Mouse (Mus musculus) liver, embryonic 16.5 days (tissue): ENCODE measurements around the gene Osbpl3. TPM values are rescaled to one million over a fixed set of nuclear protein-coding genes. Genes with fewer than 3 reads are reported as not detected.

Experiments used
- ATAC-seq: fragments of 200-750 bp; cut with Nextera tagmentation; 2 replicates; pipeline ENCODE4 v1.8.0; 2017; ENCODE audit warnings: low read depth, mild to moderate bottlenecking, moderate number of reproducible peaks, moderate library complexity
- H3K27ac ChIP-seq: fragments of 300-500 bp; sonication (generic); 2 replicates; pipeline ENCODE4 v1.5.1; 2014; ENCODE audit warnings: mild to moderate bottlenecking, low read length
- H3K27me3 ChIP-seq: fragments of 300-500 bp; sonication (generic); 2 replicates; pipeline ENCODE4 v1.6.1; 2014; ENCODE audit warnings: low read depth, low read length, mixed read lengths; ENCODE audit not compliant: control insufficient read depth, insufficient read depth
- H3K36me3 ChIP-seq: fragments of 300-500 bp; sonication (generic); 2 replicates; pipeline ENCODE4 v1.6.1; 2014; ENCODE audit warnings: mild to moderate bottlenecking; ENCODE audit not compliant: control insufficient read depth, insufficient read depth
- H3K4me1 ChIP-seq: fragments of 300-500 bp; sonication (generic); 2 replicates; pipeline ENCODE4 v1.6.1; 2014; ENCODE audit warnings: low read depth, low read length, mixed read lengths; ENCODE audit not compliant: control insufficient read depth
- H3K4me2 ChIP-seq: fragments of 300-500 bp; sonication (generic); 2 replicates; pipeline ENCODE4 v1.6.1; 2014; ENCODE audit warnings: low read depth, low read length, mixed read lengths
- H3K4me3 ChIP-seq: fragments of 300-500 bp; sonication (generic); 2 replicates; pipeline ENCODE4 v1.5.1; 2014; ENCODE audit warnings: low read depth, mild to moderate bottlenecking, low read length
- H3K9ac ChIP-seq: fragments of 300-500 bp; sonication (generic); 2 replicates; pipeline ENCODE4 v1.6.1; 2014; ENCODE audit warnings: low read depth, low read length
- H3K9me3 ChIP-seq: fragments of 300-500 bp; sonication (generic); replicated peaks from 2 replicates; pipeline ENCODE4 v1.6.1; 2016; ENCODE audit warnings: low read length; ENCODE audit not compliant: control insufficient read depth
- WGBS: fragments of 180-500 bp; shearing (Covaris S2); extraction: QIAGEN DNeasy Blood & Tissue Kit; methylation state at CpG from one replicate; pipeline ENCODE4 v1.1.7; 2014; ENCODE audit not compliant: insufficient replicate concordance; 5-methylcytosine and 5-hydroxymethylcytosine counted together
- polyA plus RNA-seq: library from polyadenylated mRNA; unstranded; fragments of >200 nt; fragmentation: Nextera tagmentation; extraction: Ambion mirVana; gene quantifications from 2 replicates; pipeline ENCODE4 v1.2.1, GENCODE M21; 2015

The Osbpl3 gene
- polyA plus RNA-seq, 1 experiment from 2014 or later: 0.60 TPM

DNA sequence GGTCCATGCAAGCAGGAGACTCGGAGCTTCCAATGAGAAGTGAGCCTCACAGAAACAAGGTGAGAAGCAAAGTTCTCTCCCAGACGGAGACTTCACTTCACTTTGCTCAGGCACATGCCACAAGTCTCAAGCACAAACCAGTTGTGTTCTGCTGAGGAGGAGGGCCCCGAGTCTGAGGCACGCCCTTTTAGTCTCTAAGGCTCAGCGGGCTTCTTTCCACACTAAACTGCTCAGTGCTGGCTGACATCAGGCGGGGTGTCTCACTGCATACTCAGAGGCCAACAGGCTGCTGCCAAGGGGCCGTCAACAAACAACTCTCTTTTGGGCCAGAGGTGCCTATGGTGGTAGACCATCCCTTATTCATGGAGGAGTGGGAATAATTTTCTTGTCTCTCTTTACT is 127.1 kb downstream of the Osbpl3 start:
- H3K9ac ChIP-seq: no peak overlapping the region
- no peak overlapping the region for H3K4me2 ChIP-seq
- H3K4me3 ChIP-seq: no peak overlapping the region
- H3K36me3 ChIP-seq: no peaks in the 10 kb centered on the region
- no peaks in the 10 kb centered on the region for H3K9me3 ChIP-seq
- no peaks in the 10 kb centered on the region for H3K27me3 ChIP-seq
- no peak for ATAC-seq
- H3K27ac ChIP-seq: no peak overlapping the region
- H3K4me1 ChIP-seq: no peaks in the 10 kb centered on the region
- WGBS: 53% methylated on average over 7 of the region's 7 CpGs

DNA sequence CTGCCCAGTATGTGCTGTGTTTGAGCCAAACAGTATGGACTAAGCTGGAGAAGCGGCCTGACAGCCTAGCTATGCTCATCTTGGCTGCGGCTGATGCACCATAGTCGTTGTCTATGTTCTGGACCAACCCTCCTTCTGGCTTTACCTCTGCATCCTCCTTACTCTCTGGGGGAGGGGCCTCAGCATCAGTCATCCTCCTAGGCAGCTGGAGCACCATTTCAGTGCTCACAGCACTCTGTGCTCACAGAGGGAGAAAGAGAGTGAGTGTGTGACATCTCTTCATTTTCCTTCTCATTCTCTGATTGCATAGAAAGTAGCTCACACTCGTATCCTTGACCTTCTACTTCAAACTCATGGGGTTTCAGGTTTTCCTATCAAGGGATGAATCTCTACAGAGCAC is 129.8 kb downstream of the Osbpl3 start:
- 67% methylated on average over 4 of the region's 4 CpGs for WGBS
- ATAC-seq: no peak
- Histone ChIP-seq H3K36me3 (no peaks in the 10 kb centered on the region), H3K27me3 (no peaks in the 10 kb centered on the region), H3K9me3 (no peaks in the 10 kb centered on the region), H3K4me3 (no peak overlapping the region), H3K27ac (no peak overlapping the region), H3K4me1 (no peaks in the 10 kb centered on the region), H3K4me2 (no peak overlapping the region), H3K9ac (no peak overlapping the region)

DNA sequence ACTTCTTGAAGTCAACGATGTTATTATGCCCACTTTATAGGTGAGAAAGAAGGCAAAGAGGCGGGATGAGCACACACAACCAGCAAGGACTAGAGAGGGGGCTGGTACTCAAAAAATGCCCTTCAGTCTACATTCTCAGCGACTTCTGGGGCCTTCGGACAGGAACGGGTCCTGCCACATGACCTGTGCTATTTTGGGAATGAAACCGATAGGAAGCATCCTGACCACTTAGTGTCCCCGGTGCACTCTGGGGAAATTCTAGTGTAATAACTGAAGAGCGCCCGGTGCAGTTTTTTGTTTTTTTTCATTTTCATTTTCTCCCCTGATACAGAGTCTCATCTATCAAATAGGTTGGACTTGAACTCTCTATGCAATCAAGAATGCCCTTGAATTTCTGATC is 130.5 kb downstream of the Osbpl3 start:
- no peak overlapping the region for H3K4me3 ChIP-seq
- WGBS: 52% methylated on average over 9 of the region's 9 CpGs
- no peaks in the 10 kb centered on the region for H3K36me3 ChIP-seq
- H3K9ac ChIP-seq: no peak overlapping the region
- H3K4me2 ChIP-seq: no peak overlapping the region
- H3K4me1 ChIP-seq: no peaks in the 10 kb centered on the region
- no peaks in the 10 kb centered on the region for H3K27me3 ChIP-seq
- H3K27ac ChIP-seq: no peak overlapping the region
- H3K9me3 ChIP-seq: no peaks in the 10 kb centered on the region
- ATAC-seq: no peak

DNA sequence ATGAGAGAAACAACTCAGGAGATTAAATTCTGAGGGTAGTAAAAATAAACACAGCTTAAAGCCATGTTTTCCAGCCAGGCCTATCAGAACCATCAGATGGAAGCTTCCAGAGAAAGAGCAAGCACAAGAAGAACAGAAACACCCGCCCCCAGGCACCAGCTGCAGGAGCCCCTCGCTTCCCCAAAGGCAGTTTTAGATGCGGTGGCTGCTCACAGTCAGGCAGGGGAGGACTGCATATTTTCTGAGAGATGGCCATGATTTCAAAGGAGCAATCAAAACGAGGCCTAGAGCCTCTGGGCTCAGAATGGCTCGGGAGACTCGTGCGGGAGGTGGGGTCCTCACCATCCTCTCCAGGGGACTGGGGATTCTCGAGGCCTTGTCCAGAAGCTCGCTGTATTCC is 133.4 kb downstream of the Osbpl3 start:
- no peaks in the 10 kb centered on the region for H3K4me1 ChIP-seq
- 74% methylated on average over 9 of the region's 9 CpGs for WGBS

DNA sequence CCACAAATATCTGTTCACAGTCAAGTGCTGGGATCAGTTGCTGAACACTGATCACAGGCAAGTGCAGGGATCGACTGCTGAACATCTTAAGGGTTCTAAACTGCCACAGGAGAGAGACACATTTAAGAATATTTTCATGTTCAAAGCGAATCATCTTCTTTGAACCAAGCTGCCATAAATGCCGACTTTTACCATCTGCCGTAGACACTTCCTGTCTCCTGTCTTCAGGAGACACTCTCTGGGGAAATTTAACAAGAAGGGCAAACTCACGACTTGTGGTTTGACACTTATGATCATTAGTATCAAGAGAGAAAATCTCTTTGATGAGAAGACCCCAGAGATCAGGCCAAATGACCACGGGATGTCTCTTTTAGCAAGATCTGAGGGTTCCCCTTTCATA is 134.3 kb downstream of the Osbpl3 start:
- Histone ChIP-seq H3K9ac (no peak overlapping the region), H3K36me3 (no peaks in the 10 kb centered on the region), H3K27me3 (no peaks in the 10 kb centered on the region), H3K9me3 (no peaks in the 10 kb centered on the region), H3K4me3 (no peak overlapping the region), H3K27ac (no peak overlapping the region), H3K4me1 (no peaks in the 10 kb centered on the region), H3K4me2 (no peak overlapping the region)
- 62% methylated on average over 6 of the region's 6 CpGs for WGBS
- ATAC-seq: no peak

More for the DNA sequence above, 133.4 kb downstream of the Osbpl3 start:
- no peak overlapping the region for H3K4me2 ChIP-seq
- no peak overlapping the region for H3K9ac ChIP-seq
- no peak overlapping the region for H3K4me3 ChIP-seq
- H3K9me3 ChIP-seq: no peaks in the 10 kb centered on the region
- H3K36me3 ChIP-seq: no peaks in the 10 kb centered on the region
- ATAC-seq: no peak
- no peaks in the 10 kb centered on the region for H3K27me3 ChIP-seq
- H3K27ac ChIP-seq: no peak overlapping the region

DNA sequence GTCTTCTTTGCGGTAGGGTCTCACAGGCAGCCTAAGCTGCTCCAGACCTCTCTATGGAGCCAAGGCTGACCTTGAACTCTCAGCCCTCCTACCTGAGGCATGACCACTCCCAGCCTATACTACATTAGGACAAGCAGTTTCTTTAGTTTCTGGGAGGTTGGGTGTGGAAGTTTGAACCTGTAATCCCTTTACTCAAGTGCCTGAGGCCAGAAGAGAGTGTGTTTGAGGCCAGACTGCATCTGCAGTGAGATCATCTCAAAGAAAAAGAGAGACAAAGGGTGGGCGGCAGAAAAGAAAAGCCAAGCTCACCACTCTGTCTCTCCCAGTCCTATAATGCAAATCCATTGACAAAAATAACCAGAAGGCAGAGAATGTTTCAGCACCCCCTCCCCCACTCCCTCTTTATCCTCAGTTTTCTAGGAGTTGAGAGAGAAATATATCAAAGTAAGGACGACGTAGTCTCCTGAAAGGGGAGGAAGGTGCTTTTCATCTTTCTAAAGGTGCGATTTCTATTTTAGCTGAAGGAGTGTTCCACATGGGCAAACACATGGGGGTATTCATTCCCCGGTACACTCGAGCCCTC is 137.3 kb downstream of the Osbpl3 start:
- ATAC-seq: no peak
- Histone ChIP-seq H3K27ac (no peak overlapping the region), H3K36me3 (no peaks in the 10 kb centered on the region), H3K9me3 (no peaks in the 10 kb centered on the region), H3K4me3 (no peak overlapping the region), H3K4me2 (no peak overlapping the region), H3K4me1 (no peaks in the 10 kb centered on the region), H3K27me3 (no peaks in the 10 kb centered on the region), H3K9ac (no peak overlapping the region)
- 71% methylated on average over 7 of the region's 7 CpGs for WGBS

DNA sequence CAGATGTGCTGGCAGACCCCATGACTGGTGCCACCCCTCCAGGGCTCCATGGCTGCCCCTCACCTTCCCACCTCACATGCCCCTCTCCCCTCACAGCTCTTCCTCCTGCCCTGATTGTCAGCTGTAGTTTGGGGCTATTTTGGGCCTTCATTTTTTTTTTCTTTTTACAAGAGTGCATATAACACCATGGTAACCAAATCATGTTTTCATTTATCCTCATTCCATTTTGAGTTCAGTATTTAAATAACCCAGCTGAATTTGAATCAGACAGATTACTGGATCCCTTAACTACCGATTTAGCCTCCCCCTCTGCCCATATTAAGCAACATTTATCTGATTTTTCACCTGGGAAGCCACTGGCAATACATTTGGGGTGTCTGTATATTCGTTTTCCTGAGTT is 137.9 kb downstream of the Osbpl3 start:
- WGBS: 45% methylated on average over 2 of the region's 2 CpGs
- ATAC-seq: no peak
- Histone ChIP-seq H3K36me3 (no peaks in the 10 kb centered on the region), H3K27ac (no peak overlapping the region), H3K4me3 (no peak overlapping the region), H3K4me2 (no peak overlapping the region), H3K9me3 (no peaks in the 10 kb centered on the region), H3K9ac (no peak overlapping the region), H3K4me1 (no peaks in the 10 kb centered on the region), H3K27me3 (no peaks in the 10 kb centered on the region)

DNA sequence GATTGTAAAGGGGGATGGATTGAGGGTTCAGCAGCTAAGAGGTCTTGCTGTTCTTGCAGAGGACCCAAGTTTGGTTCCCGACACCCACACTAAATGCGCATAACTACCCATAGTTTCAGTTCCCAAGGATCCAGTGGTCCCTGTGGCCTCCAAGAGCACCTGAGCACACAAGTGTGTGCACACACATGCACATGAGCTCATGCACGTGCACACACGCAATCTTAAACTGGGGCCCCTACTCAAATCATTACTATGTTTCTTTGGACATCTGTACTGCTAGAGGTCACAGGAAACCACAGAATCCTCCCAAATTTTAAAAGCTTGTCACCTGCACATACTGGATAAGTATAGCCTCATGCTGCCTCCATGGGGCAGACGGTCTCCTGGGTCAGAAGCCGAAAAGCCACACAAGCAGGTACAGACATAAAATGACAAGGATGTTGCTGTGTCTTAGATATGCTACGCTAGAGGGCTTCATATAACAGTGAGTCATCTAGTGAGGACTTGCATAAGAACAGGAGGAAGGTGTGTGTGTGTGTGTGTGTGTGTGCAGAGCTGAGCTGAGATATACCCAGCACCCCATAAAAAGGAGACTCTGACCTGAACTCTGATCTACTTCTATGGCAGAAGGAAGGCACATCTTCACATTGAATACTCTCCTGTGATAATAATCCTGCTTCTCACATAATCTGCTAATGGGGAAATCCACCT is 139.1 kb downstream of the Osbpl3 start:
- Histone ChIP-seq H3K36me3 (no peaks in the 10 kb centered on the region), H3K4me3 (no peak overlapping the region), H3K27ac (no peak overlapping the region), H3K4me1 (no peaks in the 10 kb centered on the region), H3K4me2 (no peak overlapping the region), H3K9ac (no peak overlapping the region), H3K27me3 (no peaks in the 10 kb centered on the region), H3K9me3 (no peaks in the 10 kb centered on the region)
- 61% methylated on average over 7 of the region's 7 CpGs for WGBS
- no peak for ATAC-seq

DNA sequence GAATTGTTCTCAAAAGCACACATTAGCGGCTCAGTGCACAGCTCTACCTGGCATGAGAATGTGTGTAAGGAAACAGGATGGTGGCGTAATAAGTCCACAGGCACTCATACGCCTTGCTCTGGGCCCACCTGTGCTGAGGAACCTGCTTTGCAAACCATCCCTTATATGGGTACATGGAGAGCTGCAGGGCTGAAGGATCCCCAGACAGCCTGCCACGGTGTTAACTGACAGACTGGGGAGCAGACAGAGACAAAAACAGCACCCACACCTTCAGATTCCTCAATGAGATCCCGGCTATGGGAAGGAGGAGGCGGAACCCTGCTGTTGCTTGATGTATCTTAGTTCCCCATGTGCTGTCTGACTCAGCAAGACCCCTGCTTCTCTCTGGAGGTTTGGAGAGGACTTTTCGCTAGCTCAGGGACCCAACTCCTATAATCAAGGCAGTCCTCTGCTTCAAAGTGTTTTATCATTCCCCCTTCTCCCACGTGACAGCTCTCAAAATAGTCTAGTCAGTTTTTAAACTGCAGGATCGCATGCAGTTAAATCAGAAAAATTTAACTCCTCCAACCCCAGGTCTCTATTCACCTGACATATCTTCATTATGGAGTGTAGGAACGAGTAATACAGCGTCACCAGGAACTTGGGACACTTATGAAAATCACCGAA is 141.5 kb downstream of the Osbpl3 start:
- Histone ChIP-seq H3K4me1 (no peaks in the 10 kb centered on the region), H3K9me3 (no peaks in the 10 kb centered on the region), H3K27ac (no peak overlapping the region), H3K9ac (no peak overlapping the region), H3K4me2 (no peak overlapping the region), H3K36me3 (no peaks in the 10 kb centered on the region), H3K4me3 (no peak overlapping the region), H3K27me3 (no peaks in the 10 kb centered on the region)
- 58% methylated on average over 12 of the region's 12 CpGs for WGBS
- ATAC-seq: no peak
